Mouse (Mus musculus): ENCODE measurements at regions not wholly inside any gene's neighbourhood (a gene's known extent, or its start where the extent isn't known, plus 50 kb on each side); places are given as distances from the start of the nearest gene placed in this dataset.

GRCm38 (mm10) chr13:112119611-112120041 is 168.6 kb upstream of the Ankrd55 start:
- no peak overlapping the region for H3K4me2 ChIP-seq (ENCODE audit: low read depth)
- H3K36me3 ChIP-seq (ENCODE audit: control insufficient read depth, insufficient read depth) = no peaks in the 10 kb centered on the region
- no peaks in the 10 kb centered on the region for H3K79me2 ChIP-seq (ENCODE audit: control insufficient read depth, insufficient read depth)
- no peak overlapping the region for H3K4me3 ChIP-seq
- TF ChIP-seq MYOD1 (IDR thresholded peaks at IDR 0.05; ENCODE audit: control insufficient read depth in 1 of 3, insufficient read length in 2 of 3, low read depth in 2 of 3) (no peak), USF1 (IDR thresholded peaks at IDR 0.05; ENCODE audit: low read depth) (no peak), CEBPB (IDR thresholded peaks at IDR 0.05; ENCODE audit: insufficient read depth, poor library complexity, severe bottlenecking) (no peak), REST (IDR thresholded peaks at IDR 0.05; ENCODE audit: insufficient read depth, insufficient read length) (no peak), E2F4 (IDR thresholded peaks at IDR 0.05; ENCODE audit: insufficient read depth) (no peak)
- no peak overlapping the region for H3ac ChIP-seq (ENCODE audit: control insufficient read depth, insufficient read length)
- H3K27me3 ChIP-seq (ENCODE audit: control insufficient read depth, insufficient read depth, insufficient read length) = no peaks in the 10 kb centered on the region

- H3ac ChIP-seq (ENCODE audit: control insufficient read depth, insufficient read length) = no peak overlapping the region
- H3K27me3 ChIP-seq (ENCODE audit: control insufficient read depth, insufficient read depth, insufficient read length) = no peaks in the 10 kb centered on the region
- H3K36me3 ChIP-seq (ENCODE audit: control insufficient read depth, insufficient read depth) = no peaks in the 10 kb centered on the region
- no peaks in the 10 kb centered on the region for H3K79me2 ChIP-seq (ENCODE audit: control insufficient read depth, insufficient read depth)
- no peak overlapping the region for H3K4me2 ChIP-seq (ENCODE audit: low read depth)
- TF ChIP-seq CEBPB (IDR thresholded peaks at IDR 0.05; ENCODE audit: insufficient read depth, poor library complexity, severe bottlenecking) (no peak), MYOD1 (IDR thresholded peaks at IDR 0.05; ENCODE audit: control insufficient read depth in 1 of 3, insufficient read length in 2 of 3, low read depth in 2 of 3) (no peak), SRF (IDR thresholded peaks at IDR 0.05; ENCODE audit: control insufficient read depth, insufficient read length, low read depth) (no peak), TCF3 (IDR thresholded peaks at IDR 0.05; ENCODE audit: insufficient read length, low read depth) (no peak), POLR2AphosphoS2 (IDR thresholded peaks at IDR 0.05; ENCODE audit: insufficient read length, low read depth) (no peak), MAX (IDR thresholded peaks at IDR 0.05; ENCODE audit: low read depth) (no peak), POLR2A (IDR thresholded peaks at IDR 0.05; ENCODE audit: insufficient read length, low read depth) (no peak), E2F4 (IDR thresholded peaks at IDR 0.05; ENCODE audit: insufficient read depth) (no peak), TCF12 (IDR thresholded peaks at IDR 0.05; ENCODE audit: insufficient read depth, poor library complexity, severe bottlenecking) (no peak), REST (IDR thresholded peaks at IDR 0.05; ENCODE audit: insufficient read depth, insufficient read length) (no peak), USF1 (IDR thresholded peaks at IDR 0.05; ENCODE audit: low read depth) (no peak), MYOG (IDR thresholded peaks at IDR 0.05; ENCODE audit: control insufficient read depth in 1 of 3, insufficient read depth in 1 of 3, insufficient read length in 2 of 3, low read depth in 2 of 3) (no peak)
- no peak overlapping the region for H3K4me3 ChIP-seq
These were observed 167.9 kb upstream of the Ankrd55 start for GRCm38 (mm10) chr13:112120346-112120745.

- no peaks in the 10 kb centered on the region for H3K79me2 ChIP-seq (ENCODE audit: control insufficient read depth, insufficient read depth)
- no peak overlapping the region for H3K4me2 ChIP-seq (ENCODE audit: low read depth)
- H3K27me3 ChIP-seq (ENCODE audit: control insufficient read depth, insufficient read depth, insufficient read length) = no peaks in the 10 kb centered on the region
- no peak overlapping the region for H3K4me3 ChIP-seq
- no peak overlapping the region for H3ac ChIP-seq (ENCODE audit: control insufficient read depth, insufficient read length)
- no peaks in the 10 kb centered on the region for H3K36me3 ChIP-seq (ENCODE audit: control insufficient read depth, insufficient read depth)
- TF ChIP-seq POLR2AphosphoS2 (IDR thresholded peaks at IDR 0.05; ENCODE audit: insufficient read length, low read depth) (no peak), SRF (IDR thresholded peaks at IDR 0.05; ENCODE audit: control insufficient read depth, insufficient read length, low read depth) (no peak), REST (IDR thresholded peaks at IDR 0.05; ENCODE audit: insufficient read depth, insufficient read length) (no peak)
These were observed 167.1 kb upstream of the Ankrd55 start for GRCm38 (mm10) chr13:112121110-112121509.

GRCm38 (mm10) chr13:112122842-112123373 is 165.3 kb upstream of the Ankrd55 start:
- H3K36me3 ChIP-seq (ENCODE audit: control insufficient read depth, insufficient read depth) = no peaks in the 10 kb centered on the region
- H3ac ChIP-seq (ENCODE audit: control insufficient read depth, insufficient read length) = no peak overlapping the region
- H3K79me2 ChIP-seq (ENCODE audit: control insufficient read depth, insufficient read depth) = no peaks in the 10 kb centered on the region
- H3K4me3 ChIP-seq = no peak overlapping the region
- H3K4me2 ChIP-seq (ENCODE audit: low read depth) = no peak overlapping the region
- TF ChIP-seq MAX (IDR thresholded peaks at IDR 0.05; ENCODE audit: low read depth) = no peak
- TF ChIP-seq TCF12 (IDR thresholded peaks at IDR 0.05; ENCODE audit: insufficient read depth, poor library complexity, severe bottlenecking) = no peak
- no peak for TF ChIP-seq E2F4 (IDR thresholded peaks at IDR 0.05; ENCODE audit: insufficient read depth)
- no peak for TF ChIP-seq SRF (IDR thresholded peaks at IDR 0.05; ENCODE audit: control insufficient read depth, insufficient read length, low read depth)
- TF ChIP-seq USF1 (IDR thresholded peaks at IDR 0.05; ENCODE audit: low read depth) = no peak
- TF ChIP-seq MYOG (IDR thresholded peaks at IDR 0.05; ENCODE audit: control insufficient read depth in 1 of 3, insufficient read depth in 1 of 3, insufficient read length in 2 of 3, low read depth in 2 of 3) = no peak
- no peak for TF ChIP-seq POLR2AphosphoS2 (IDR thresholded peaks at IDR 0.05; ENCODE audit: insufficient read length, low read depth)
- no peak for TF ChIP-seq TCF3 (IDR thresholded peaks at IDR 0.05; ENCODE audit: insufficient read length, low read depth)
- H3K27me3 ChIP-seq (ENCODE audit: control insufficient read depth, insufficient read depth, insufficient read length) = no peaks in the 10 kb centered on the region

GRCm38 (mm10) chr13:112125769-112126469 is 162.3 kb upstream of the Ankrd55 start:
- TF ChIP-seq MAX (IDR thresholded peaks at IDR 0.05; ENCODE audit: low read depth) (no peak), POLR2A (IDR thresholded peaks at IDR 0.05; ENCODE audit: insufficient read length, low read depth) (no peak), USF1 (IDR thresholded peaks at IDR 0.05; ENCODE audit: low read depth) (no peak)
- H3ac ChIP-seq (ENCODE audit: control insufficient read depth, insufficient read length) = no peak overlapping the region
- no peak overlapping the region for H3K4me2 ChIP-seq (ENCODE audit: low read depth)
- no peaks in the 10 kb centered on the region for H3K27me3 ChIP-seq (ENCODE audit: control insufficient read depth, insufficient read depth, insufficient read length)
- H3K4me3 ChIP-seq = no peak overlapping the region
- H3K79me2 ChIP-seq (ENCODE audit: control insufficient read depth, insufficient read depth) = no peaks in the 10 kb centered on the region
- H3K36me3 ChIP-seq (ENCODE audit: control insufficient read depth, insufficient read depth) = no peaks in the 10 kb centered on the region

Data from myocyte (in vitro differentiated cells).